Mouse (Mus musculus) CH12.LX (cell line): ENCODE measurements around the gene Mmgt1.

Experiments
- CTCF ChIP-seq, 2 experiments: IDR thresholded peaks in 1 of 2; conservative IDR thresholded peaks in 1 of 2; 2 replicates each; pipeline ENCODE4 v1.5.1; 2011 to 2012; ENCODE audit warnings: low read depth in 2 of 2, low read length in 2 of 2, improper control_type of control experiment in 1 of 2, inconsistent platforms in 1 of 2, mild to moderate bottlenecking in 1 of 2, moderate library complexity in 1 of 2
- EP300 ChIP-seq: IDR thresholded peaks from 2 replicates; pipeline ENCODE4 v1.6.1; 2011; ENCODE audit warnings: low read length, improper control_type of control experiment
- SIN3A ChIP-seq: IDR thresholded peaks from 2 replicates; pipeline ENCODE4 v1.6.1; 2012; ENCODE audit warnings: low read length, improper control_type of control experiment, inconsistent platforms
- UBTF ChIP-seq: IDR thresholded peaks from 2 replicates; pipeline ENCODE4 v1.6.1; 2012; ENCODE audit warnings: low read depth, mild to moderate bottlenecking, inconsistent platforms, low read length, improper control_type of control experiment, moderate library complexity
- ZC3H11A ChIP-seq: IDR thresholded peaks from 2 replicates; pipeline ENCODE4 v1.6.1; 2012; ENCODE audit warnings: low read depth, mild to moderate bottlenecking, inconsistent platforms, low read length, improper control_type of control experiment

- TF ChIP-seq ZC3H11A (no peak), EP300 (no peak), SIN3A (no peak), UBTF (no peak), CTCF (conservative IDR thresholded peaks at IDR 0.05 in 1 of 2, IDR thresholded peaks at IDR 0.05 in 1 of 2; ENCODE audit: low read depth in 2 of 2, low read length in 2 of 2) (no peak)
Observed at GRCm38 (mm10) chrX:56609285-56609622, 11.4 kb upstream of the Mmgt1 start.
